Mouse (Mus musculus): ENCODE data around the gene Gm48551.

DNA sequence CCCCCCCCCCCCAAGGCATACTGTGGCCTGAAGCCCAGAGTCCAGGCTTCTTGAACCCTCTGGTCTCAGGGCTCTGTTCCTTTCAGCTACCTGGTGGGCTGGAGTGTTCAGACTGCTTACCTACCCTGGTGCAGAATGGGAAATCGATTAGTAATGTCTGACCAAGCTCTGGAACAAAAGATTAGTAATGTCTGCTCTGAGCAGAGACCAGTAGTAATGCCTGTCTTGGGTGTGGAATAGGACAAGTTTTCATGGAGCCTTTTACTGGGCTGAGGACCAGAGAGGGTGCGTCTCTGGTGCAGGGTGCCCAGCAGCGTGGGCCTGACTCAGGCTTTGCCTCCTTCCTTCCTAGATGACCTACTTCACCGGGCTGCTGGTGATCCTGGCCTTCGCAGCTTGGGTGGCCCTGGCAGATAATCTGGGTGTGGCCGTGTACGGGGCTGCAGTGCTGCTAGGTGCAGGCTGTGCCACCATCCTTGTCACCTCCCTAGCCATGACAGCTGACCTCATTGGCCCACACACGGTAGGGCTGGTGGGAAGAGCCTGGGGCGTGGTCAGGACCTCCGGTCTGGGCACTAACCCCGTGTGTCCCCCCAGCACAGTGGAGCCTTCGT is 21.8 kb upstream of the Gm48551 start:
- TF ChIP-seq POLR2A (IDR thresholded peaks at IDR 0.05; ENCODE audit: low read depth, low read length): no peak
- no peak for TF ChIP-seq CTCF (IDR thresholded peaks at IDR 0.05; ENCODE audit: extremely low read depth, insufficient read length, insufficient replicate concordance, low read depth, low read length)

Measured in small intestine, adult 2 months (tissue).